Mouse (Mus musculus) embryo, embryonic 10.5 days (tissue): ENCODE measurements around the gene Gm26727.
A peak's percentile ranks its signal among the peaks of the same experiment; 100 is the strongest.
"Not testable (repeated sequence)": the region's sequence is repeated elsewhere in the genome, so short reads cannot be mapped to it uniquely, and the experiment has no call there.

Experiments
- DNase-seq: peaks from one replicate; pipeline ENCODE4 v3.0.0-alpha.2; 2015; ENCODE audit warnings: low spot score

Gm26727 gene

DNA sequence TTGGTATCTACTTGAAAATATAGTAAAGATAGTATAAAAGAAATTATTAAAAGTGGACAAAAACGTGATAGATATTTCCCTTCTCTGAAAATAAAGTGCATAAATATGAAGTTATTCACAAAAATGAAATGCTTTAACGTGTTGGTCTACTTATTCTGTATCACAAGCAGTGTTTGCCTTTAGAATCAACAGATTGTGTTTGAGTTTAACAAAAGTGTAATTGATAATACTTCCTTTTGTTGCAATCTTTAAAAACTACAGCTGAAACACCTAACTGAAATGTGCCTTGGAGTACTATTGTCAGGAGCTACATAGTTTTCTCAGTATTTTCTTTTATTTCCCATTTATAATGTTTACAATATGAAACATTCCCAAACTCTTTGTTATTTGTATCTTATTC lies at the start of gene Gm26727:
Gene Gm26727, minus strand, starts transcription at position 101 of the 400 bp plus-strand sequence.
- no peak for DNase-seq

DNA sequence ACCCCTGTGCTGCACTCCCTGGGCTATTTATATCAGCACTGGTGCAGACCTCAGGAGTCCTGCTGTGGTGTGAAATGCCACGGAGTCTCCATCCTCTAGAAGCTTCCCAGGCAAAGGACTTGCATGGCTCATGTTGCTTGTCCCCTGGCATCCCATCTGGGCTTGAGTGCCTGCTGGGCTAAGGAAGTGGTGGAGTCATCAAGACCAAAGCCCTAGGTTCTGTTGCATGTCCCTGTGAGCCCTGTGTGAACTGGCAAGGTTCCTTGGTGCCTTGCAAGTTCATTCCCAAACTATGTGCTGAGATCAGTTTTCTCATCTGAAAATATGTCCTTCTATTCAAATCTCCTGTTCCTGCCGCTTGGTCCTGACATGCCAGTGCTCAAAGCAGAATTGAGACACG lies 48.1 kb upstream of the Gm26727 start:
- no peak for DNase-seq

DNA sequence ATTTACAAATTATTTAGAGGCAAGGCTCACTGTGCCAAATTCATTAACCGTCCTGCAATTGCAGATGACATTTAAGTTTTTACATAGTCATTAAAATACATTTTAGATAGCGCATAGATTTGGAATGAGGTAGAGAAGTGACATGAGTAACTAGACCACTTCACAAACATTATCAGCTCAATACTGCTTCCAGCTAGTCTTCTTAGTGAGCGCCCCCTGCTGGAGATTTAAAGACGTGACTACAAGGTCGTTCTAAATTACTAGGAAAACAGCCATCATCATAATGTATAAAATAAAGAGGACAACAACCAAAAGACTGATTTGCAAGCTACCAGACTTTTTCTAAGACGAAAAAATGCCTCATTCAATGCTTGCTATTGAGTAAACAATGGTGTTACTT lies 44.8 kb upstream of the Gm26727 start:
- DNase-seq = peak; percentile 85

DNA sequence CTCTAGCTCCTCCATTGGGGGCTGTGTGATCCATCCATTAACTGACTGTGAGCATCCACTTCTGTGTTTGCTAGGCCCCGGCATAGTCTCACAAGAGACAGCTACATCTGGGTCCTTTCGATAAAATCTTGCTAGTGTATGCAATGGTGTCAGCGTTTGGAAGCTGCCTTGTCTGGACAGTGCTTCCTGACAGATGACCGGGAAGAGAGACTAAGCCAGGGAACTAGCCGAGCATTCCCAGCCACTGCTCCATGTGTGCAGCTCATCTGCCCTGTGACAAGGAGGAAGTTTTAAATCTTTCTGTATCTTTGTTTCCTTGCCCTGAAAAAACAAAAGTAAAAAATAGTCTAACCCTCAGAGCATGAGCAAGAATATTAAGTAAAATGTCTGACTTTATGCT lies 37.0 kb upstream of the Gm26727 start:
- not testable (repeated sequence) for DNase-seq

DNA sequence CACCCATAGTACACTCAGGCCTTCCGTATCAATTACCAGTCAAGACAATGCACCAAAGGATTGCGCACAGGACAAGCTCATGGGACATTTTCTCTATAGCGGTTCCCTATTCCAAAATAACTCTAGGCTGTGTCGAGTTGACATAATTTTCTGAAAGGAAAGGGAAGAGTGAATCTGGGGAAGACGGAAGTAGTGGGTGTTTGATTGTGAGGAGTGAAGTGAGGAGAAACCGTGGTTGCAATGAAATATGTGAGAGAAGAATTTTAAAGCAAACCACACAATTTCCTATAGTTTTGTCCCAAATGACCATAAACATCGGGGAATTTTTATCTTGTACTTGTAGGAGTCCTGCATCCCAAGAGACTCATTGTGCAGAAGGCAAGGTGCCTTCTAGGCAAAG lies 34.1 kb upstream of the Gm26727 start:
- DNase-seq = no peak

DNA sequence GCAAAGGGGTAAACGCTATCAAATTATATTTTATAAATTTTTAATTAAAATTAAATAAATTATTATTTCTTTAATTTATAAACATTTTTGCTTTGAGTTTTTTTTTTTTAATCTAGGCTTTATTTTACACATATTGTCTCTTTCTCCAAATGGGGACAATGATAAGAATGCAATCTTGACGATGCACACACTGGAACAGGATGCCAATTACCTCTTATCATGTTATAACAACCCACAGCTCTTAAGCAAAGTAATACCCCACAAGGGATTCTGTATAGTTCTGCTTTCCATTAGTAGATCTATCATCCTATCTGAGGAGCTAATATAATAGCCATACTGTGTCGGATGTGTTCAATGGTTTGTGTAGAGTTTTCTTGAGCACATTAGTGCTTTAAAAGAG lies 27.9 kb upstream of the Gm26727 start:
- no peak for DNase-seq

DNA sequence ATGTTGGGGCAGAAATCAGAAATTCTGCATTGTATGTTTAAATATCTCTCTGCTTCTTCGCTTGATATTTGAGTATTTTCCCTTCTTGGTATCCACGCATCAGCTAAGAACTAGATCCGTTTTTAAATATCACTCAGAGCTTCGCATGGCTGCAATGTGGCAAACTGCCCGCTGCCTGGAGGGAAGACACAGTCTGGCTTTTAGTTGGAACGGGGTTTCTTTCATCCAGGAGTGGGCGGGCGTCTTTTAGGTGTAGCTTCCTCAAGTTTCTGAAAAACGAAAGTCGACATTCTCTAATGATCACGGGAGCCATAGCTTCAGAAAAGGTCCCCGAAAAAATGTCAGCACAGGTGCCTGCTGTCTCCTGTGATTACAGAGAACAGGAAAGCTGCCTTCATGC lies 14.2 kb upstream of the Gm26727 start:
- DNase-seq = no peak

DNA sequence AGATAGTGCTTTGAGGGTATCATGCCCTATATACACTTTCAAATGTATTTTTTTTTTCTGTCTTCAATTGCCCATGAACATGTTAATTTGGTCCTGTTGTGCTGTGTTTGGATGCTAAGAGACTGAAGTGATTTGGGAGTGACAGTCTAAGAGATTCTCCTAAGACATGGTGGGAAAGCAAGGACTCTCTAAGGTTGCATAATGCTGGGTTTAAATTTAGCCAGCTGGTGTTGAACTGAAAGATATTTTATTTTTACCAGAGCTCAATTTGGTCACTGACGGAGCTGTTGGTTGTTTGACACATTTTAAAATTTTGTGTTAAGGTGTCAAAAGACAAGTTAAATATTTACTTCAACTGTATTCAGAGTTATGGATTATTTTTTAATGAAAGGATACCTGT lies 13.8 kb upstream of the Gm26727 start:
- DNase-seq = no peak

DNA sequence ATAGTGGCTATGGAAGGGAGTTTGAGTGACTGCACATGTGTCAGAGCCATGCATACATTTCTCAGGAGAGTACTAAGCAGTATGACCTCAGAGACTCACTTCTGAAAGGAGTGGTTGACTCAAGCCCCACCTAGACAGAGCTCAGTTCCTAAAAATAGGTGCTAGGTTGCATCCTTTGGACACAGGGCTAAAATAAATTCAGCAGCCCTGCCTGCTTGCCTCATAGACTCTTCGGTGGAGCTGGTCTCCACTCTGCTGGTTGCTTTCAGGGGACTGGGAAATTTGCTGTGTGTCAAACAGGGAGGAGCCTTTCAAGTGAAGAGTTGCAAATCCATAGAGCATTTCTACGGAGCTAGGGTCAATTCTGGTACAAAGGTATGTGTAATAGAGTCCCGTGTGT lies 12.8 kb upstream of the Gm26727 start, which contains the start of gene Xirp2:
Gene Xirp2, plus strand, starts transcription at position 223 of the 400 bp plus-strand sequence.
- DNase-seq = no peak

DNA sequence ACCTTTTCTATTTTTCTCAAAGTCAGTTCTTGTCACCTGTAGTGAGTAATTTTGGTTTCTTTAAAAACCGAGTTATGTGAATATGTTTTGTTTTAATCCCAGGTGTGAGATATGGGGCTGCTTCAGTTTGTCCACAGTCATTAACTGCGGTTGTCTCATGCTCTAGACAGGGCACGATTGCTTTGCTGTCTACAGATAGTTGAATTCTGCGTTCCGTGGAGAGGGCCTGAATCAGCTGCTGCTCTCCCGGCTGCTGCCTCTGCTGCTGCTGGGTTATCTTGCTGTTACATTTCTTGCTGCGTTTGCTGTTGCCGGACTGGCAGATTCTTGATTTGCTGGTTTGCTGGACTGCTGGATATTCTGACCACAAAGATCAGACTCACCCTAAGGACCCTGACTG lies 5.3 kb upstream of the Gm26727 start:
- DNase-seq = no peak

DNA sequence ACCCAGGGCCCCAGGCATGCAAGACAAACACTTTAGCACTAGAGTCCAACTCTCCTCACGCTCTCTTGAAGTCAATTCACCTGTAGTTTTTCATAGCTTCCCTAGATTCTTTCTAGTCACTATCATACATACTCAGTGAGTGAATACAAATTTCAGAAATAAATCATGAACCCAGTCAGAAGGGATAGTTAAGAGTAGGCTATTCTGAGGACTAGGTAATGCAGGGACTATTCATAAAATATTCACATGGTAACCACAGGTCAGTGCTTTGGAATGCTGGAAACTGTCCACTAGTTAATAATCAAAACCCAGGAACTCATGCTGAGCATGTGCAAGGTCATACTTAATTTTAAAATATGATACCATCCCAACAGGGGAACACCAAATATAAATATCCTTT lies 10.2 kb downstream of the Gm26727 start:
- no peak for DNase-seq

DNA sequence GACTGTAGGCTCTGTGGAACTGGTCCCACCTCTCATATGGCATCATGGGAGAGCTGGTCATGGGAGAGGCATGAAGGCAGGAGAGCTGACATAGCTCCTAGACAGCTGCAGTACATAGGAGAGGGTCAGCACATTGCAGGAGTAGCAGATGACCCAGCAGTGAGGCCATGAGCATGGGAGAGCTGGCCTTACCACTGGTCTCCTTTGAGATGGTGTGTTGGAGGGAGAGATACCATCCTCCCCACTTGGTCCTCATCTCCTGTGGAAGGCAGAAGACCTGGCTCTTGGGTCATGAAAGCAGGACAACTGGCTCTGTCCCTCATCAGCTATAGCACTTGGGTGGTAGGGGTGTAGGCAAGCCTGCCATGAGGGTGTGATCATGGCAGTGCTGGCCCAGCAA lies 12.1 kb downstream of the Gm26727 start:
- DNase-seq = no peak

DNA sequence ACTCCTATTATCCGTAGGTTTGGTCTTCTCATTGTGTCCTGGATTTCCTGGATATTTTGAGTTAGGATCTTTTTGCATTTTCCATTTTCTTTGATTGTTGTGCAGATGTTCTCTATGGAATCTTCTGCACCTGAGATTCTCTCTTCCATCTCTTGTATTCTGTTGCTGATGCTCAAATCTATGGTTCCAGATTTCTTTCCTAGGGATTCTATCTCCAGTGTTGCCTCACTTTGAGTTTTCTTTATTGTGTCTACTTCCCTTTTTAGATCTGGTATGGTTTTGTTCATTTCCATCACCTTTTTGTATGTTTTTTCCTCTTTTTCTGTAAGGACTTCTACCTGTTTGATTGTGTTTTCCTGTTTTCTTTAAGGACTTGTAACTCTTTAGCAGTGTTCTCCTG lies 19.6 kb downstream of the Gm26727 start, which contains the start of gene Gm21830:
Gene Gm21830, plus strand, starts transcription at position 301 of the 400 bp plus-strand sequence.
- not testable (repeated sequence) for DNase-seq
